Mouse (Mus musculus) midbrain, embryonic 12.5 days (tissue): Measurements from ENCODE around the gene Defb45. TPM values are rescaled to one million over a fixed set of nuclear protein-coding genes. Genes with fewer than 3 reads are reported as not detected.

Source experiments
- ATAC-seq: fragments of 200-750 bp; cut with Nextera tagmentation; 2 replicates; pipeline ENCODE4 v1.8.0; 2017; ENCODE audit warnings: low read depth, moderate TSS enrichment, moderate library complexity; ENCODE audit not compliant: low FRiP score
- H3K27ac ChIP-seq: fragments of 300-500 bp; sonication (generic); replicated peaks from 2 replicates; pipeline ENCODE4 v1.5.1; 2016; ENCODE audit warnings: mild to moderate bottlenecking
- H3K27me3 ChIP-seq: fragments of 300-500 bp; sonication (generic); 2 replicates; pipeline ENCODE4 v1.6.1; 2016; ENCODE audit warnings: mild to moderate bottlenecking
- H3K36me3 ChIP-seq: fragments of 300-500 bp; sonication (generic); 2 replicates; pipeline ENCODE4 v1.6.1; 2016
- H3K4me1 ChIP-seq: fragments of 300-500 bp; sonication (generic); 2 replicates; pipeline ENCODE4 v1.6.1; 2016
- H3K4me2 ChIP-seq: fragments of 300-500 bp; sonication (generic); replicated peaks from 2 replicates; pipeline ENCODE4 v1.6.1; 2016; ENCODE audit warnings: mild to moderate bottlenecking, moderate library complexity
- H3K4me3 ChIP-seq: fragments of 300-500 bp; sonication (generic); 2 replicates; pipeline ENCODE4 v1.5.1; 2016; ENCODE audit warnings: mild to moderate bottlenecking
- H3K9ac ChIP-seq: fragments of 300-500 bp; sonication (generic); replicated peaks from 2 replicates; pipeline ENCODE4 v1.6.1; 2016; ENCODE audit warnings: mild to moderate bottlenecking, moderate library complexity
- H3K9me3 ChIP-seq: fragments of 300-500 bp; sonication (generic); 2 replicates; pipeline ENCODE4 v1.6.1; 2016; ENCODE audit warnings: mild to moderate bottlenecking
- WGBS: fragments of 180-500 bp; shearing (Covaris S2); methylation state at CpG from one replicate; pipeline ENCODE4 v1.1.7; 2016; 5-methylcytosine and 5-hydroxymethylcytosine counted together
- polyA plus RNA-seq: library from polyadenylated mRNA; unstranded; fragments of >200 nt; fragmentation: Nextera tagmentation; extraction: Ambion mirVana; gene quantifications from 2 replicates; pipeline ENCODE4 v1.2.1, GENCODE M21; 2016

Defb45 gene
- polyA plus RNA-seq, 1 experiment from 2014 or later = not detected

- Histone ChIP-seq H3K4me2 (no peak within 1 kb of the TSS), H3K36me3 (no peaks in the 10 kb centered on the region), H3K4me3 (no peak within 1 kb of the TSS), H3K27ac (no peak within 1 kb of the TSS), H3K27me3 (no peaks in the 10 kb centered on the region), H3K4me1 (no peaks in the 10 kb centered on the region), H3K9me3 (no peaks in the 10 kb centered on the region), H3K9ac (no peak within 1 kb of the TSS)
- no peak for ATAC-seq
- WGBS = 86% methylated on average over 15 of the region's 15 CpGs
These were observed 4.9 kb upstream of the Defb45 start, which contains the start of gene Defb36 for GRCm38 (mm10) chr2:152604057-152604456. Gene Defb36 (plus strand): TSS chr2:152604327.

- H3K27me3 ChIP-seq = no peaks in the 10 kb centered on the region
- H3K9me3 ChIP-seq = no peaks in the 10 kb centered on the region
- no peak overlapping the region for H3K27ac ChIP-seq
- no peak for ATAC-seq
- no peak overlapping the region for H3K4me2 ChIP-seq
- H3K4me1 ChIP-seq = no peaks in the 10 kb centered on the region
- H3K4me3 ChIP-seq = no peak overlapping the region
- no peaks in the 10 kb centered on the region for H3K36me3 ChIP-seq
- no peak overlapping the region for H3K9ac ChIP-seq
- WGBS = 75% methylated on average over 4 of the region's 4 CpGs
These were observed 2.2 kb upstream of the Defb45 start for GRCm38 (mm10) chr2:152601275-152601960.

GRCm38 (mm10) chr2:152600076-152600475 lies 877 bp upstream of the Defb45 start:
- Histone ChIP-seq H3K4me2 (no peak overlapping the region), H3K4me1 (no peaks in the 10 kb centered on the region), H3K4me3 (no peak overlapping the region), H3K27me3 (no peaks in the 10 kb centered on the region), H3K36me3 (no peaks in the 10 kb centered on the region), H3K9me3 (no peaks in the 10 kb centered on the region), H3K9ac (no peak overlapping the region), H3K27ac (no peak overlapping the region)
- WGBS = 85% methylated on average over 6 of the region's 6 CpGs
- ATAC-seq = no peak

GRCm38 (mm10) chr2:152589021-152589420 lies 10.2 kb downstream of the Defb45 start:
- H3K9ac ChIP-seq = no peak overlapping the region
- no peaks in the 10 kb centered on the region for H3K27me3 ChIP-seq
- no peak for ATAC-seq
- peaks cover 3% of the 10 kb centered on the region; the same call in 1 of the 2 replicates for H3K4me1 ChIP-seq
- 53% methylated on average over 6 of the region's 6 CpGs for WGBS
- H3K4me3 ChIP-seq = no peak overlapping the region
- no peaks in the 10 kb centered on the region for H3K9me3 ChIP-seq
- no peaks in the 10 kb centered on the region for H3K36me3 ChIP-seq
- H3K4me2 ChIP-seq = no peak overlapping the region
- H3K27ac ChIP-seq = no peak overlapping the region

GRCm38 (mm10) chr2:152588450-152588849 lies 10.7 kb downstream of the Defb45 start:
- H3K9ac ChIP-seq = no peak overlapping the region
- H3K4me1 ChIP-seq = peaks cover 3% of the 10 kb centered on the region; the same call in 1 of the 2 replicates
- no peaks in the 10 kb centered on the region for H3K27me3 ChIP-seq
- H3K4me3 ChIP-seq = no peak overlapping the region
- 63% methylated on average over 2 of the region's 2 CpGs for WGBS
- H3K9me3 ChIP-seq = no peaks in the 10 kb centered on the region
- H3K27ac ChIP-seq = no peak overlapping the region
- no peak for ATAC-seq
- no peaks in the 10 kb centered on the region for H3K36me3 ChIP-seq
- H3K4me2 ChIP-seq = no peak overlapping the region

GRCm38 (mm10) chr2:152586926-152587560 lies 12.2 kb downstream of the Defb45 start:
- peaks cover 3% of the 10 kb centered on the region; the same call in 1 of the 2 replicates for H3K4me1 ChIP-seq
- H3K9ac ChIP-seq = no peak overlapping the region
- no peak overlapping the region for H3K4me3 ChIP-seq
- H3K27me3 ChIP-seq = no peaks in the 10 kb centered on the region
- H3K9me3 ChIP-seq = no peaks in the 10 kb centered on the region
- H3K27ac ChIP-seq = no peak overlapping the region
- H3K36me3 ChIP-seq = no peaks in the 10 kb centered on the region
- WGBS = 78% methylated on average over 4 of the region's 4 CpGs
- no peak overlapping the region for H3K4me2 ChIP-seq
- ATAC-seq = no peak

GRCm38 (mm10) chr2:152580612-152581011 lies 18.6 kb downstream of the Defb45 start:
- WGBS = 92% methylated on average over 11 of the region's 11 CpGs
- Histone ChIP-seq H3K9ac (no peak overlapping the region), H3K36me3 (no peaks in the 10 kb centered on the region), H3K4me1 (no peaks in the 10 kb centered on the region), H3K27me3 (no peaks in the 10 kb centered on the region), H3K4me2 (no peak overlapping the region), H3K9me3 (no peaks in the 10 kb centered on the region), H3K27ac (no peak overlapping the region), H3K4me3 (no peak overlapping the region)
- ATAC-seq = no peak

- no peak for ATAC-seq
- 75% methylated on average over 7 of the region's 7 CpGs for WGBS
- Histone ChIP-seq H3K4me2 (no peak within 1 kb of the TSS), H3K36me3 (no peaks in the 10 kb centered on the region), H3K27me3 (no peaks in the 10 kb centered on the region), H3K4me1 (no peaks in the 10 kb centered on the region), H3K9ac (no peak within 1 kb of the TSS), H3K27ac (no peak within 1 kb of the TSS), H3K9me3 (no peaks in the 10 kb centered on the region), H3K4me3 (no peak within 1 kb of the TSS)
These were observed 19.1 kb downstream of the Defb45 start, which contains the start of gene Defb19 for GRCm38 (mm10) chr2:152580107-152580506. Gene Defb19 (minus strand): TSS chr2:152580312.

- H3K4me2 ChIP-seq = no peak overlapping the region
- no peak overlapping the region for H3K27ac ChIP-seq
- H3K9ac ChIP-seq = no peak overlapping the region
- no peaks in the 10 kb centered on the region for H3K36me3 ChIP-seq
- H3K4me3 ChIP-seq = no peak overlapping the region
- no peak for ATAC-seq
- H3K27me3 ChIP-seq = no peaks in the 10 kb centered on the region
- H3K9me3 ChIP-seq = no peaks in the 10 kb centered on the region
- WGBS = 90% methylated on average over 8 of the region's 8 CpGs
- no peaks in the 10 kb centered on the region for H3K4me1 ChIP-seq
These were observed 25.7 kb downstream of the Defb45 start for GRCm38 (mm10) chr2:152573484-152573883.

GRCm38 (mm10) chr2:152572114-152572794 lies 26.9 kb downstream of the Defb45 start, which contains the start of gene Defb21:
Gene Defb21 (plus strand): TSS chr2:152572744.
- no peaks in the 10 kb centered on the region for H3K36me3 ChIP-seq
- no peaks in the 10 kb centered on the region for H3K9me3 ChIP-seq
- H3K27me3 ChIP-seq = no peaks in the 10 kb centered on the region
- H3K4me2 ChIP-seq = no peak within 1 kb of the TSS
- no peak for ATAC-seq
- no peak within 1 kb of the TSS for H3K4me3 ChIP-seq
- H3K9ac ChIP-seq = no peak within 1 kb of the TSS
- no peak within 1 kb of the TSS for H3K27ac ChIP-seq
- 66% methylated on average over 11 of the region's 11 CpGs for WGBS
- H3K4me1 ChIP-seq = no peaks in the 10 kb centered on the region

GRCm38 (mm10) chr2:152570313-152570712 lies 28.9 kb downstream of the Defb45 start:
- Histone ChIP-seq H3K4me2 (no peak overlapping the region), H3K27me3 (no peaks in the 10 kb centered on the region), H3K36me3 (no peaks in the 10 kb centered on the region), H3K4me1 (no peaks in the 10 kb centered on the region), H3K9ac (no peak overlapping the region), H3K4me3 (no peak overlapping the region), H3K9me3 (no peaks in the 10 kb centered on the region), H3K27ac (no peak overlapping the region)
- 89% methylated on average over 6 of the region's 6 CpGs for WGBS
- no peak for ATAC-seq

- Histone ChIP-seq H3K27ac (no peak overlapping the region), H3K9ac (no peak overlapping the region), H3K9me3 (no peaks in the 10 kb centered on the region), H3K4me3 (no peak overlapping the region), H3K36me3 (no peaks in the 10 kb centered on the region), H3K27me3 (no peaks in the 10 kb centered on the region), H3K4me2 (no peak overlapping the region), H3K4me1 (no peaks in the 10 kb centered on the region)
- no peak for ATAC-seq
- 80% methylated on average over 4 of the region's 4 CpGs for whole genome bisulfite sequencing
These were observed 29.3 kb downstream of the Defb45 start for GRCm38 (mm10) chr2:152569881-152570280.
